Mouse (Mus musculus) neural tube, embryonic 11.5 days (tissue): Measurements from ENCODE around the gene Zic4. TPM values are rescaled to one million over a fixed set of nuclear protein-coding genes. Genes with fewer than 3 reads are reported as not detected.
A peak's percentile ranks its signal among the peaks of the same experiment; 100 is the strongest.

Source experiments
- ATAC-seq: fragments of 200-750 bp; cut with Nextera tagmentation; 2 replicates; pipeline ENCODE4 v1.8.0; 2017; ENCODE audit warnings: moderate number of reproducible peaks, mild to moderate bottlenecking, moderate TSS enrichment, moderate library complexity; ENCODE audit not compliant: insufficient read depth, low FRiP score, low TSS enrichment
- DNase-seq: peaks from one replicate; pipeline ENCODE4 v3.0.0-alpha.2; 2015; ENCODE audit warnings: low spot score
- H3K27ac ChIP-seq: fragments of 300-500 bp; sonication (generic); 2 replicates; pipeline ENCODE4 v1.5.1; 2014; ENCODE audit warnings: low read depth, mild to moderate bottlenecking, low read length
- H3K27me3 ChIP-seq: fragments of 300-500 bp; sonication (generic); 2 replicates; pipeline ENCODE4 v1.6.1; 2014; ENCODE audit warnings: mild to moderate bottlenecking, low read length, mixed read lengths; ENCODE audit not compliant: control insufficient read depth, insufficient read depth
- H3K36me3 ChIP-seq: fragments of 300-500 bp; sonication (generic); 2 replicates; pipeline ENCODE4 v1.6.1; 2014; ENCODE audit warnings: mild to moderate bottlenecking, low read length, moderate library complexity, mixed read lengths; ENCODE audit not compliant: control insufficient read depth, insufficient read depth
- H3K4me1 ChIP-seq: fragments of 300-500 bp; sonication (generic); 2 replicates; pipeline ENCODE4 v1.6.1; 2014; ENCODE audit warnings: low read length, mixed read lengths; ENCODE audit not compliant: control insufficient read depth, insufficient read depth
- H3K4me2 ChIP-seq: fragments of 300-500 bp; sonication (generic); 2 replicates; pipeline ENCODE4 v1.6.1; 2014; ENCODE audit warnings: low read depth, mild to moderate bottlenecking, moderate library complexity
- H3K4me3 ChIP-seq: fragments of 300-500 bp; sonication (generic); 2 replicates; pipeline ENCODE4 v1.5.1; 2014; ENCODE audit warnings: low read depth, low read length
- H3K9ac ChIP-seq: fragments of 300-500 bp; sonication (generic); 2 replicates; pipeline ENCODE4 v1.6.1; 2014; ENCODE audit warnings: mild to moderate bottlenecking, low read length
- H3K9me3 ChIP-seq: fragments of 300-500 bp; sonication (generic); 2 replicates; pipeline ENCODE4 v1.6.1; 2016; ENCODE audit warnings: low read length; ENCODE audit not compliant: control insufficient read depth
- WGBS: fragments of 180-500 bp; shearing (Covaris S2); extraction: QIAGEN DNeasy Blood & Tissue Kit; methylation state at CpG from one replicate; pipeline ENCODE4 v1.1.7; 2014; 5-methylcytosine and 5-hydroxymethylcytosine counted together
- polyA plus RNA-seq: library from polyadenylated mRNA; unstranded; fragments of >200 nt; fragmentation: Nextera tagmentation; extraction: Ambion mirVana; gene quantifications from 2 replicates; pipeline ENCODE4 v1.2.1, GENCODE M21; 2014

The Zic4 gene
- polyA plus RNA-seq, 1 experiment from 2014 or later: 58.1 TPM

GRCm38 (mm10) chr9:91386502-91386890 lies 24.3 kb downstream of the Zic4 start:
- H3K36me3 ChIP-seq: no peaks in the 10 kb centered on the region
- peak; percentile 80 for DNase-seq
- H3K9ac ChIP-seq: peak overlapping the region; percentile 35; the same call in 1 of the 2 replicates
- under 1% methylated on average over 17 of the region's 17 CpGs for whole genome bisulfite sequencing
- peak; percentile 26 for ATAC-seq
- peaks cover 89% of the 10 kb centered on the region for H3K27me3 ChIP-seq
- peak overlapping the region; percentile 16; the same call in 1 of the 2 replicates for H3K4me3 ChIP-seq
- H3K4me1 ChIP-seq: peaks cover 5% of the 10 kb centered on the region; the same call in 1 of the 2 replicates
- H3K4me2 ChIP-seq: peak overlapping the region; percentile 84
- H3K9me3 ChIP-seq: no peaks in the 10 kb centered on the region
- peak overlapping the region; percentile 93 for H3K27ac ChIP-seq

- under 1% methylated on average over 31 of the region's 31 CpGs for WGBS
- Histone ChIP-seq H3K4me1 (peaks cover 5% of the 10 kb centered on the region; the same call in 1 of the 2 replicates), H3K9ac (peak overlapping the region; percentile 35), H3K9me3 (no peaks in the 10 kb centered on the region), H3K4me2 (peak overlapping the region; percentile 84), H3K4me3 (peak overlapping the region; percentile 16; the same call in 1 of the 2 replicates), H3K27me3 (peaks cover 90% of the 10 kb centered on the region), H3K27ac (peak overlapping the region; percentile 93), H3K36me3 (no peaks in the 10 kb centered on the region)
- peak; percentile 37 for ATAC-seq
- DNase-seq: peak; percentile 81
Observed at GRCm38 (mm10) chr9:91386891-91387739, 24.9 kb downstream of the Zic4 start.

GRCm38 (mm10) chr9:91387740-91388080 lies 25.5 kb downstream of the Zic4 start:
- H3K9ac ChIP-seq: no peak overlapping the region
- 1% methylated on average over 5 of the region's 5 CpGs for WGBS
- no peaks in the 10 kb centered on the region for H3K36me3 ChIP-seq
- H3K4me1 ChIP-seq: peaks cover 5% of the 10 kb centered on the region; the same call in 1 of the 2 replicates
- H3K27me3 ChIP-seq: peaks cover 86% of the 10 kb centered on the region
- peak overlapping the region; percentile 84; the same call in 1 of the 2 replicates for H3K4me2 ChIP-seq
- H3K27ac ChIP-seq: peak overlapping the region; percentile 93
- ATAC-seq (no peak), DNase-seq (no peak)
- H3K4me3 ChIP-seq: no peak overlapping the region
- H3K9me3 ChIP-seq: no peaks in the 10 kb centered on the region

GRCm38 (mm10) chr9:91388173-91388572 lies 26.0 kb downstream of the Zic4 start:
- Histone ChIP-seq H3K9ac (no peak overlapping the region), H3K4me2 (0 out of 2 replicates have a peak overlapping the region, but pooled peaks have one; percentile 12), H3K4me3 (no peak overlapping the region), H3K27me3 (peaks cover 86% of the 10 kb centered on the region), H3K27ac (peak overlapping the region; percentile 53; the same call in 1 of the 2 replicates), H3K36me3 (no peaks in the 10 kb centered on the region), H3K4me1 (peaks cover 5% of the 10 kb centered on the region; the same call in 1 of the 2 replicates), H3K9me3 (no peaks in the 10 kb centered on the region)
- DNase-seq: no peak
- no peak for ATAC-seq
- WGBS: 5% methylated on average over 4 of the region's 4 CpGs

GRCm38 (mm10) chr9:91393376-91394068 lies 31.3 kb downstream of the Zic4 start:
- ATAC-seq: peak; percentile 45

GRCm38 (mm10) chr9:91394211-91394646 lies 32.0 kb downstream of the Zic4 start:
- peak; percentile 52 for DNase-seq
- ATAC-seq: peak; percentile 56; the same call in 1 of the 2 replicates
- no peaks in the 10 kb centered on the region for H3K36me3 ChIP-seq
- 0 out of 2 replicates have a peak overlapping the region, but pooled peaks have one; percentile 27 for H3K27ac ChIP-seq
- H3K4me3 ChIP-seq: no peak overlapping the region
- WGBS: 3% methylated on average over 14 of the region's 14 CpGs
- no peaks in the 10 kb centered on the region for H3K9me3 ChIP-seq
- peaks cover 85% of the 10 kb centered on the region for H3K27me3 ChIP-seq
- H3K9ac ChIP-seq: no peak overlapping the region
- no peak overlapping the region; the same call in 1 of the 2 replicates for H3K4me2 ChIP-seq
- 0 out of 2 replicates have a peak, but pooled peaks cover 9% of the 10 kb centered on the region for H3K4me1 ChIP-seq

More at GRCm38 (mm10) chr9:91393376-91394068, 31.3 kb downstream of the Zic4 start:
- 9% methylated on average over 8 of the region's 8 CpGs for WGBS
- no peak overlapping the region for H3K27ac ChIP-seq
- H3K36me3 ChIP-seq: no peaks in the 10 kb centered on the region
- no peak overlapping the region for H3K4me3 ChIP-seq
- H3K9ac ChIP-seq: no peak overlapping the region
- no peak for DNase-seq
- H3K4me1 ChIP-seq: 0 out of 2 replicates have a peak, but pooled peaks cover 9% of the 10 kb centered on the region
- H3K4me2 ChIP-seq: no peak overlapping the region
- no peaks in the 10 kb centered on the region for H3K9me3 ChIP-seq
- peaks cover 86% of the 10 kb centered on the region for H3K27me3 ChIP-seq

GRCm38 (mm10) chr9:91395066-91395772 lies 33.0 kb downstream of the Zic4 start:
- Histone ChIP-seq H3K36me3 (no peaks in the 10 kb centered on the region), H3K4me1 (0 out of 2 replicates have a peak, but pooled peaks cover 9% of the 10 kb centered on the region), H3K27ac (no peak overlapping the region), H3K4me2 (no peak overlapping the region), H3K27me3 (peaks cover 85% of the 10 kb centered on the region), H3K9me3 (no peaks in the 10 kb centered on the region), H3K4me3 (no peak overlapping the region), H3K9ac (no peak overlapping the region)
- no peak for ATAC-seq
- no peak for DNase-seq
- 8% methylated on average over 14 of the region's 14 CpGs for WGBS

GRCm38 (mm10) chr9:91399976-91400375 lies 37.8 kb downstream of the Zic4 start:
- Histone ChIP-seq H3K4me1 (peaks cover 2% of the 10 kb centered on the region; the same call in 1 of the 2 replicates), H3K27me3 (peaks cover 94% of the 10 kb centered on the region), H3K27ac (no peak overlapping the region), H3K9ac (no peak overlapping the region), H3K4me3 (no peak overlapping the region), H3K36me3 (no peaks in the 10 kb centered on the region), H3K9me3 (no peaks in the 10 kb centered on the region), H3K4me2 (no peak overlapping the region)
- ATAC-seq (no peak), DNase-seq (no peak)
- WGBS: 13% methylated on average over 7 of the region's 7 CpGs
